Mouse (Mus musculus) liver, adult 2 months (tissue): ENCODE results near the gene Bmp8a. TPM values are rescaled to one million over a fixed set of nuclear protein-coding genes. Genes with fewer than 3 reads are reported as not detected.

Experiments
- DNase-seq: peaks from one replicate; pipeline ENCODE4 v3.0.0-alpha.2; 2011; ENCODE audit warnings: low read depth, low spot score; ENCODE audit errors: extremely low read depth
- H3K27ac ChIP-seq: fragments of 200-500 bp; replicated peaks from 2 replicates; pipeline ENCODE4 v1.5.1; 2012; ENCODE audit warnings: low read depth, mild to moderate bottlenecking, control low read depth, inconsistent platforms, low read length; ENCODE audit not compliant: insufficient read depth
- H3K27me3 ChIP-seq: fragments of 200-500 bp; 2 replicates; pipeline ENCODE4 v1.6.1; 2012; ENCODE audit warnings: mild to moderate bottlenecking, moderate library complexity, low read length, inconsistent platforms; ENCODE audit not compliant: control insufficient read depth, insufficient read depth
- H3K36me3 ChIP-seq: fragments of 200-500 bp; 2 replicates; pipeline ENCODE4 v1.6.1; 2012; ENCODE audit warnings: low read length, inconsistent platforms; ENCODE audit not compliant: control insufficient read depth, insufficient read depth
- H3K4me1 ChIP-seq: fragments of 200-500 bp; 2 replicates; pipeline ENCODE4 v1.6.1; 2011; ENCODE audit warnings: low read length; ENCODE audit not compliant: control insufficient read depth, insufficient read depth
- H3K4me3 ChIP-seq: fragments of 200-500 bp; 2 replicates; pipeline ENCODE4 v1.5.1; 2011; ENCODE audit warnings: low read depth, mild to moderate bottlenecking, control low read depth, low read length, moderate library complexity; ENCODE audit not compliant: insufficient read depth
- H3K79me2 ChIP-seq: fragments of 200-500 bp; 2 replicates; pipeline ENCODE4 v1.6.1; 2012; ENCODE audit warnings: inconsistent platforms, mild to moderate bottlenecking, low read length, moderate library complexity; ENCODE audit not compliant: control insufficient read depth, insufficient read depth
- H3K9ac ChIP-seq: fragments of 200-500 bp; 2 replicates; pipeline ENCODE4 v1.6.1; 2012; ENCODE audit warnings: low read depth, mild to moderate bottlenecking, control low read depth, inconsistent platforms, low read length
- CTCF ChIP-seq: fragments of 200-500 bp; IDR thresholded peaks from 2 replicates; pipeline ENCODE4 v1.5.1; 2011; ENCODE audit warnings: low read depth, low read length, control low read depth
- POLR2A ChIP-seq: fragments of 200-500 bp; IDR thresholded peaks from 2 replicates; pipeline ENCODE4 v1.6.1; 2011; ENCODE audit warnings: low read length, control low read depth; ENCODE audit not compliant: insufficient read depth; ENCODE audit errors: extremely low read depth
- WGBS: fragments of 180-500 bp; shearing (Covaris S2); methylation state at CpG from one replicate; pipeline ENCODE4 v1.1.7; 2018; 5-methylcytosine and 5-hydroxymethylcytosine counted together
- polyA plus RNA-seq: library from polyadenylated mRNA; depleted of rRNA; stranded (reverse); fragments of >200 nt; gene quantifications from 2 replicates; pipeline ENCODE4 v1.2.3, GENCODE M21; 2012; rRNA removed
- total RNA-seq: library from RNA; depleted of rRNA; stranded (reverse); fragments of >200 nt; gene quantifications from 2 replicates; pipeline ENCODE4 v1.2.3, GENCODE M21; 2014; rRNA removed

Bmp8a gene
- total and polyA plus RNA-seq, 2 experiments, result not detected

- WGBS, result under 1% methylated on average over 25 of the region's 25 CpGs
- peak; percentile 82 for TF ChIP-seq POLR2A
- TF ChIP-seq CTCF, result peak; percentile 80
- H3K79me2 ChIP-seq, result peaks cover 10% of the 10 kb centered on the region; the same call in 1 of the 2 replicates
- no peaks in the 10 kb centered on the region for H3K27me3 ChIP-seq
- peak overlapping the region; percentile 52; the same call in 1 of the 2 replicates for H3K9ac ChIP-seq
- H3K36me3 ChIP-seq, result peaks cover 9% of the 10 kb centered on the region; the same call in 1 of the 2 replicates
- peak; percentile 76 for DNase-seq
- H3K4me3 ChIP-seq, result peak overlapping the region; percentile 73
- peak overlapping the region; percentile 64 for H3K27ac ChIP-seq
- H3K4me1 ChIP-seq, result peaks cover 14% of the 10 kb centered on the region
Measured at GRCm38 (mm10) chr4:123282500-123282899, 60.6 kb downstream of the Bmp8a start.

- DNase-seq, result no peak
- H3K36me3 ChIP-seq, result no peaks in the 10 kb centered on the region
- no peaks in the 10 kb centered on the region for H3K27me3 ChIP-seq
- H3K4me1 ChIP-seq, result peaks cover 10% of the 10 kb centered on the region
- H3K27ac ChIP-seq, result no peak overlapping the region
- no peak overlapping the region for H3K4me3 ChIP-seq
- WGBS, result 79% methylated on average over 3 of the region's 3 CpGs
- peaks cover 7% of the 10 kb centered on the region; the same call in 1 of the 2 replicates for H3K79me2 ChIP-seq
- H3K9ac ChIP-seq, result no peak overlapping the region
- no peak for TF ChIP-seq CTCF
- no peak for TF ChIP-seq POLR2A
Measured at GRCm38 (mm10) chr4:123280117-123280516, 62.9 kb downstream of the Bmp8a start.

- H3K79me2 ChIP-seq, result no peaks in the 10 kb centered on the region
- H3K9ac ChIP-seq, result no peak overlapping the region
- H3K4me1 ChIP-seq, result no peaks in the 10 kb centered on the region
- H3K27me3 ChIP-seq, result no peaks in the 10 kb centered on the region
- no peak for DNase-seq
- WGBS, result 91% methylated on average over 3 of the region's 3 CpGs
- H3K36me3 ChIP-seq, result no peaks in the 10 kb centered on the region
- no peak overlapping the region for H3K27ac ChIP-seq
- TF ChIP-seq POLR2A, result no peak
- no peak for TF ChIP-seq CTCF
- no peak overlapping the region for H3K4me3 ChIP-seq
Measured at GRCm38 (mm10) chr4:123271063-123271462, 72.0 kb downstream of the Bmp8a start.

Other genes starting within 250 kb of the Bmp8a start
- gene Bmp8b, start 238.1 kb downstream of the Bmp8a start, total RNA-seq, result not detected in 2 replicates
- 0.02 and 0.16 TPM in 2 replicates for gene Bmp8b, start 238.1 kb downstream of the Bmp8a start, polyA plus RNA-seq
- not detected in 2 replicates for gene Oxct2b, start 227.0 kb downstream of the Bmp8a start, total RNA-seq
- gene Oxct2b, start 227.0 kb downstream of the Bmp8a start, polyA plus RNA-seq, result not detected in 2 replicates
- 15.2 and 17.2 TPM in 2 replicates for gene Ppie, start 203.3 kb downstream of the Bmp8a start, total RNA-seq
- gene Ppie, start 203.3 kb downstream of the Bmp8a start, polyA plus RNA-seq, result 7.7 and 8.7 TPM in 2 replicates
- gene Hpcal4, start 160.0 kb downstream of the Bmp8a start, total RNA-seq, result 0.20 TPM in 1 of 2 replicates, not detected in the other
- not detected in 2 replicates for gene Hpcal4, start 160.0 kb downstream of the Bmp8a start, polyA plus RNA-seq
- gene Nt5c1a, start 141.7 kb downstream of the Bmp8a start, total RNA-seq, result 0.20 TPM in 1 of 2 replicates, not detected in the other
- gene Nt5c1a, start 141.7 kb downstream of the Bmp8a start, polyA plus RNA-seq, result not detected in 2 replicates
- gene Heyl, start 109.7 kb downstream of the Bmp8a start, total RNA-seq, result 0.28 and 0.60 TPM in 2 replicates
- 1.0 and 1.4 TPM in 2 replicates for gene Heyl, start 109.7 kb downstream of the Bmp8a start, polyA plus RNA-seq
- gene Pabpc4, start 80.9 kb downstream of the Bmp8a start, total RNA-seq, result 25.3 and 41.9 TPM in 2 replicates
- 40.8 and 54.4 TPM in 2 replicates for gene Pabpc4, start 80.9 kb downstream of the Bmp8a start, polyA plus RNA-seq
- gene Oxct2a, start 19.6 kb downstream of the Bmp8a start, total RNA-seq, result not detected in 2 replicates
- not detected in 2 replicates for gene Oxct2a, start 19.6 kb downstream of the Bmp8a start, polyA plus RNA-seq